8 mouse cellular contexts compared by ENCODE assay signal in genomic region chr4:97771426-97771825, GRCm38 (mm10). TPM values are rescaled to one million over a fixed set of nuclear protein-coding genes. Genes with fewer than 3 reads are reported as not detected.
DNase-seq lines count a peak whose midpoint lies in the region; ATAC-seq lines count a peak whose summit lies in the region.

No protein-coding gene starts in this region.

- no peak for ATAC-seq in heart, embryonic 12.5 days (ENCODE audit: insufficient number of reproducible peaks, low FRiP score)
- ATAC-seq in forebrain, embryonic 11.5 days (replicated peaks; ENCODE audit: low FRiP score), result no peak
- ATAC-seq in liver, embryonic 13.5 days (ENCODE audit: low read depth), result no peak

- no peak for DNase-seq in heart, adult 18-20 months
- DNase-seq in A20 (ENCODE audit: low read depth, low spot score), result peak; percentile 62
- no peak for DNase-seq in forebrain, embryonic 11.5 days (ENCODE audit: low spot score)
- no peak for DNase-seq in liver, embryonic 13.5 days
- no peak for DNase-seq in right cerebral cortex, adult 2 months (ENCODE audit: low spot score in 2 of 2)
- DNase-seq in ovary, postnatal 36 days (ENCODE audit: low spot score), result no peak
- no peak for DNase-seq in layer of hippocampus, adult 11-12 months (ENCODE audit: low spot score)

- H3K36me3 ChIP-seq in heart, embryonic 12.5 days, result no peaks in the 10 kb centered on the region
- no peaks in the 10 kb centered on the region for H3K36me3 ChIP-seq in forebrain, embryonic 11.5 days (ENCODE audit: control insufficient read depth, insufficient read depth, low read length)
- H3K36me3 ChIP-seq in liver, embryonic 13.5 days, result no peaks in the 10 kb centered on the region

- peak overlapping the region; percentile 73 for H3K4me2 ChIP-seq in heart, embryonic 12.5 days
- peak overlapping the region; percentile 75 for H3K4me2 ChIP-seq in forebrain, embryonic 11.5 days (ENCODE audit: low read depth, low read length, severe bottlenecking)
- peak overlapping the region; percentile 76 for H3K4me2 ChIP-seq in liver, embryonic 13.5 days

- peak overlapping the region; percentile 66 for H3K9ac ChIP-seq in heart, embryonic 12.5 days
- H3K9ac ChIP-seq in forebrain, embryonic 11.5 days (ENCODE audit: low read length), result peak overlapping the region; percentile 60; the same call in 1 of the 2 replicates
- no peak overlapping the region for H3K9ac ChIP-seq in liver, embryonic 13.5 days

- peak overlapping the region; percentile 99 for H3K27ac ChIP-seq in heart, embryonic 12.5 days (ENCODE audit: poor library complexity, severe bottlenecking)
- peak overlapping the region; percentile 86 for H3K27ac ChIP-seq in forebrain, embryonic 11.5 days (ENCODE audit: low read depth, low read length)
- no peak overlapping the region for H3K27ac ChIP-seq in liver, embryonic 13.5 days

- H3K9me3 ChIP-seq in heart, embryonic 12.5 days (replicated peaks), result no peaks in the 10 kb centered on the region
- no peaks in the 10 kb centered on the region for H3K9me3 ChIP-seq in forebrain, embryonic 11.5 days (ENCODE audit: control insufficient read depth, low read length)
- H3K9me3 ChIP-seq in liver, embryonic 13.5 days (replicated peaks), result no peaks in the 10 kb centered on the region

- peaks cover 15% of the 10 kb centered on the region for H3K4me1 ChIP-seq in heart, embryonic 12.5 days (replicated peaks)
- H3K4me1 ChIP-seq in forebrain, embryonic 11.5 days (replicated peaks; ENCODE audit: control insufficient read depth, insufficient read depth, low read length), result peaks cover 8% of the 10 kb centered on the region
- peaks cover 18% of the 10 kb centered on the region for H3K4me1 ChIP-seq in liver, embryonic 13.5 days (replicated peaks)

- H3K4me3 ChIP-seq in heart, embryonic 12.5 days, result peak overlapping the region; percentile 49
- H3K4me3 ChIP-seq in forebrain, embryonic 11.5 days (ENCODE audit: low read depth, low read length), result peak overlapping the region; percentile 38
- H3K4me3 ChIP-seq in liver, embryonic 13.5 days (replicated peaks), result peak overlapping the region; percentile 61

- 7% methylated on average over 5 of the region's 5 CpGs for WGBS in heart, embryonic 12.5 days
- 10% methylated on average over 5 of the region's 5 CpGs for WGBS in forebrain, embryonic 11.5 days
- 16% methylated on average over 5 of the region's 5 CpGs for WGBS in liver, embryonic 13.5 days (ENCODE audit: insufficient replicate concordance)

- no peaks in the 10 kb centered on the region for H3K27me3 ChIP-seq in heart, embryonic 12.5 days (replicated peaks)
- peaks cover under 1% of the 10 kb centered on the region; the same call in 1 of the 2 replicates for H3K27me3 ChIP-seq in forebrain, embryonic 11.5 days (ENCODE audit: control insufficient read depth, insufficient read depth, low read length)
- peaks cover 28% of the 10 kb centered on the region for H3K27me3 ChIP-seq in liver, embryonic 13.5 days

RNA-seq across cellular contexts. Expression of gene Nfia, which starts 1.1 kb away (rescaled TPM):
- 37.5 and 42.0 TPM in 2 replicates for polyA plus RNA-seq in heart, embryonic 12.5 days (2016; fragmentation: Nextera tagmentation; extraction: Ambion mirVana)
- total RNA-seq in heart, adult 18-20 months (2021), result 100 to 1,000 TPM; 115 to 127 TPM
- polyA plus RNA-seq in forebrain, embryonic 11.5 days (2014; fragmentation: Nextera tagmentation; extraction: Ambion mirVana), result 39.5 and 45.4 TPM in 2 replicates
- 3.0 and 3.8 TPM in 2 replicates for polyA plus RNA-seq in liver, embryonic 13.5 days (2015; fragmentation: Nextera tagmentation; extraction: Ambion mirVana)

RNA-seq across cellular contexts. Expression of gene E130114P18Rik, which starts 6.5 kb away (rescaled TPM):
- 0.50 and 0.74 TPM in 2 replicates for polyA plus RNA-seq in heart, embryonic 12.5 days (2016; fragmentation: Nextera tagmentation; extraction: Ambion mirVana)
- total RNA-seq in heart, adult 18-20 months (2021), result not detected
- polyA plus RNA-seq in forebrain, embryonic 11.5 days (2014; fragmentation: Nextera tagmentation; extraction: Ambion mirVana), result 45.7 and 46.4 TPM in 2 replicates
- polyA plus RNA-seq in liver, embryonic 13.5 days (2015; fragmentation: Nextera tagmentation; extraction: Ambion mirVana), result 0.09 TPM in 1 of 2 replicates, not detected in the other

Comparison
In these comparisons a context has a peak if more than half of its experiments do, and no peak if none do; other contexts are left out.
1. RNA of gene E130114P18Rik, which starts 6.5 kb away (polyA plus RNA-seq): 45.7 to 46.4 TPM in forebrain, embryonic 11.5 days; 0.50 to 0.74 TPM in heart, embryonic 12.5 days and 0.09 TPM in liver, embryonic 13.5 days; every median in the first group is over 10 times any median in the second.
2. Peak in every context shown above with its lines, with median percentiles within 50 percentile points of each other: H3K4me2 ChIP-seq and H3K4me3 ChIP-seq.